Mouse (Mus musculus): Measurements from ENCODE around the gene Trmt10b. TPM values are rescaled to one million over a fixed set of nuclear protein-coding genes. Genes with fewer than 3 reads are reported as not detected.

Trmt10b gene
- 13.3 and 14.0 TPM in 2 replicates for polyA plus RNA-seq (2014; fragmentation: Nextera tagmentation; extraction: Ambion mirVana)

DNA sequence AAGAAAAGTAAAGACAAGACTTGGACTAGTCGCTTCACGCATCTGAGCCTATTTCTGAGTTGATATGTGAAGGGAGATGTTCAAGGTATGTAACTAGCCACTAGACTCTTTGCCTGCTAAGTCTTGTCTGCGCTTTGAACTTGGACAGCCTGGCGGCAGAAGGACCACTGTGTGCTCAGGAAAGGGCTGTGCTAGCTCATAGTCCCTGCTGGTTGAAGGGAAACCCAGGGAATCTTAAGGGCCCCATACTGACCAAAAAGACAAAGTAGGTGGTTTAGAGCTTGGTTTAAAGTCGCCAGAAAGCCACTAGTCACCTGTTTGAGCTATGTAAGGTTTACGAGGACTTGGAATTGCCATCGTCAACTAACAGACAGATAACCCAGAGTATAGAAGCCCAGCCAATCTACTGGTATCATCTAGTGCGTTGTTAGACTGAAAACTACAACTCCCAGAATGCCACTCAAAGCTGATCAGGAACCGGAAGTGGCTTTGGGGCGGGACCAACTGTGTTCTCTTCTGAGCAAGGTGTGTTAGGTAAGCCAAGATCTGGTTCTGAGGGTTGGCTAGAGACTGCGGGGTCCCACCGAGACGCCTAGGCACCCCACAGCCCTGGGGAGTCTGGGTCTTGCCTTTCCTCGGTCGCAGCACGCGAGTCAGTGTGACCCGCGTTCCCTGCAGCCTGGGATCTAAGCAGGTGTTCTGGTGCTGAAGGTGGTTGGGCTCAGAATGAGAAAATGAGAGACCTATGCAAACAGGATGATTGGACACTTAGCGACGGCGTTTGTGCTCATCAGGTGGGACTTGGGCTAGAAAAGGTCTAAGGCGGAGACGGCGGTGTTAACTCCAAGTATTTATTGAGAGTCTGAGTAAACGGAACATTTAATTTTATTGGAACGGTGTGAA, at the start of gene Trmt10b:
Trmt10b (plus strand) TSS at position 466 of the 903 bp plus-strand sequence.
- 0 out of 2 replicates have a peak, but pooled peaks have one; percentile 67 for ATAC-seq (replicated peaks; ENCODE audit: insufficient number of reproducible peaks, low FRiP score, low TSS enrichment)
- H3K4me1 ChIP-seq (ENCODE audit: control insufficient read depth, insufficient read depth, low read length) = no peaks in the 10 kb centered on the region; the same call in none of the 2 replicates
- peak within 1 kb of the TSS; percentile 77 for H3K4me2 ChIP-seq
- no peak within 1 kb of the TSS for H3K27ac ChIP-seq (ENCODE audit: low read depth, low read length)
- WGBS (ENCODE audit: insufficient replicate concordance) = 21% methylated on average over 27 of the region's 27 CpGs
- peak within 1 kb of the TSS; percentile 80 for H3K9ac ChIP-seq (ENCODE audit: low read depth, low read length)
- H3K9me3 ChIP-seq (replicated peaks; ENCODE audit: control insufficient read depth, low read length) = no peaks in the 10 kb centered on the region
- no peaks in the 10 kb centered on the region for H3K27me3 ChIP-seq (ENCODE audit: control insufficient read depth, insufficient read depth, low read length)
- H3K4me3 ChIP-seq (ENCODE audit: low read depth, low read length) = peak within 1 kb of the TSS; percentile 89
- H3K36me3 ChIP-seq (ENCODE audit: control insufficient read depth, insufficient read depth, low read length) = no peaks in the 10 kb centered on the region

DNA sequence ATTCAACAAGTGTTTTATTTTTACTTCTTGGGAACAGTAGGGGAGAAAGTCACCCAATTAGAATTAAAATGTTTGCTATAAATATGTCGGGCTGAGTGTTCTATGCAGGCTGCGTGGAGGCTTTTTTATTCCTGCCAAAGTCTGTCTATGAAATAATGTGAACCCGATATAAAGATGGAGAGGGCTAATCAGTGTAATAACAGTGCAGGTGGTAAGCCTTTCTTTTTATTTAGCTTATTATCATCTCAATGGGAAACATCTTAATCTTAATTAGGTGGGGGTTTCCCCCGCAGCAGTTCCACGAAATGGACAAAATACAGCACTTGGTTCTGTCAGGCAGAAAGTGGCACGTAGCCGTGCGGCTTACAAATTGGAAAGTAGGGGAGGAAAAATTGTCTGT, 45.7 kb upstream of the Trmt10b start:
- Histone ChIP-seq H3K36me3 (ENCODE audit: control insufficient read depth, insufficient read depth, low read length) (0 out of 2 replicates have a peak, but pooled peaks cover 2% of the 10 kb centered on the region), H3K9me3 (replicated peaks; ENCODE audit: control insufficient read depth, low read length) (no peaks in the 10 kb centered on the region), H3K9ac (ENCODE audit: low read depth, low read length) (no peak overlapping the region), H3K4me3 (ENCODE audit: low read depth, low read length) (no peak overlapping the region), H3K27me3 (ENCODE audit: control insufficient read depth, insufficient read depth, low read length) (no peaks in the 10 kb centered on the region), H3K4me1 (ENCODE audit: control insufficient read depth, insufficient read depth, low read length) (peaks cover 17% of the 10 kb centered on the region), H3K4me2 (no peak overlapping the region), H3K27ac (ENCODE audit: low read depth, low read length) (no peak overlapping the region)
- ATAC-seq (replicated peaks; ENCODE audit: insufficient number of reproducible peaks, low FRiP score, low TSS enrichment) = no peak
- 86% methylated on average over 8 of the region's 8 CpGs for WGBS (ENCODE audit: insufficient replicate concordance)

DNA sequence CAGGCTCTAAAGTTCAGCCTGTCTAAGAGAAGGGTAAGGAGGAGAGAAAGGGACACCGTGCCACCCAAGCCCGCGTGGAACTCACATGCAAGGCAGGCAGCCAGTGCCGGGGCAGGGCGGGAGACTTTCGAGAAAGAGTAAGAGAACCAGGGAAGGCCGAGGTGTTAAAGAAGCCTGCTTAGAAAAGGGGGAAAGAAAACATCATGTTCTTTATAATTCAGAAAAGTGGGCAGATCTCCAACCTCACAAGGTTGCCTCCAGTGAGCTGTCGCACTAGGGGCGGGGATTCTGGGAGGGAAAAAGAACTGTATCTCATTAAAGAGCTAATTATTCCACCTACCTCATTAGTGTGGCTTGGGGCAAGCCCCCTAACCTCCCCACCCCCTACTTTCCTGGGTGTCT, 44.1 kb upstream of the Trmt10b start:
- Histone ChIP-seq H3K4me1 (ENCODE audit: control insufficient read depth, insufficient read depth, low read length) (peaks cover 17% of the 10 kb centered on the region), H3K9ac (ENCODE audit: low read depth, low read length) (no peak overlapping the region), H3K4me2 (no peak overlapping the region), H3K27me3 (ENCODE audit: control insufficient read depth, insufficient read depth, low read length) (no peaks in the 10 kb centered on the region), H3K27ac (ENCODE audit: low read depth, low read length) (no peak overlapping the region), H3K9me3 (replicated peaks; ENCODE audit: control insufficient read depth, low read length) (no peaks in the 10 kb centered on the region), H3K4me3 (ENCODE audit: low read depth, low read length) (no peak overlapping the region), H3K36me3 (ENCODE audit: control insufficient read depth, insufficient read depth, low read length) (no peaks in the 10 kb centered on the region)
- WGBS (ENCODE audit: insufficient replicate concordance) = 61% methylated on average over 9 of the region's 9 CpGs
- no peak for ATAC-seq (replicated peaks; ENCODE audit: insufficient number of reproducible peaks, low FRiP score, low TSS enrichment)

DNA sequence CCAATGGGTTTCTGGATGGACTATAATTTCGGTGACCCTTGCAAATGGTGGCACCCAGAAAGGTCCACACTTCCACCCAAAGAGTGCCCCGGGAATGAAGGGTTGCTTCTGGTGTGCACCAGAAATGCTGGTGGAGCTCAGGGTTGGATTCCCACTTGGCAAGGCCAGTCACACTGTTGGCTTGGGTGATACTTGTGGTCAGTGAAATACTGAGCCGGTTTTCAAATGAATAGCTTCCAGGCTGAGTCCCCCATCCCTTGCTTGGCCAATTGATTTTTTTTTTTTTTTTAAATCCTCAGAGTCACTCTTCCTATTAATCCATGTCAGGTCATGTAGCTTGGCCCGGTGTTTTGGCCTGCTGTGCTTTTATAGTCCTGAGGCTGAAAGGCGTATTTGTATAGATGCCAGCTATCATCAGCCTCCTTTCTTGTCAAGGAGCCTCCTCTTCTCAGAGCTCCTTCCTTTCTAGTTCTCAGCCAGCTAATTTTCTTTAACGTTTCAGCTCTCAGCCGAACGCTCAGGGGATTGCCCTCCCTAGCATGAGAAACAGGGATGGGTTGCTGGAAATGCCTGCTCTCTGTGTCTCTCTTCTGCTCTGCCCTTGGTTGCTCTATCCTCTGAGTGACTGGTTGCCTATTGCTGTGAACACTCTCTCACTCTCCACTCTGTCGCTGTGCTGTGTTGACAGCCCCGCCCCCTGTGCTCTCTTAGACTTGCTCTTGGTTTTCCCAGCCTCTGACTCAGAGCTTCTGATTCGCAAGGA, 42.9 kb upstream of the Trmt10b start:
- no peaks in the 10 kb centered on the region for H3K27me3 ChIP-seq (ENCODE audit: control insufficient read depth, insufficient read depth, low read length)
- WGBS (ENCODE audit: insufficient replicate concordance) = 40% methylated on average over 11 of the region's 11 CpGs
- peaks cover 21% of the 10 kb centered on the region for H3K4me1 ChIP-seq (ENCODE audit: control insufficient read depth, insufficient read depth, low read length)
- H3K27ac ChIP-seq (ENCODE audit: low read depth, low read length) = peak overlapping the region; percentile 58; the same call in 1 of the 2 replicates
- H3K9me3 ChIP-seq (replicated peaks; ENCODE audit: control insufficient read depth, low read length) = no peaks in the 10 kb centered on the region
- no peak overlapping the region for H3K9ac ChIP-seq (ENCODE audit: low read depth, low read length)
- peak; percentile 67; the same call in 1 of the 2 replicates for ATAC-seq (replicated peaks; ENCODE audit: insufficient number of reproducible peaks, low FRiP score, low TSS enrichment)
- H3K36me3 ChIP-seq (ENCODE audit: control insufficient read depth, insufficient read depth, low read length) = no peaks in the 10 kb centered on the region
- no peak overlapping the region for H3K4me2 ChIP-seq
- H3K4me3 ChIP-seq (ENCODE audit: low read depth, low read length) = no peak overlapping the region

DNA sequence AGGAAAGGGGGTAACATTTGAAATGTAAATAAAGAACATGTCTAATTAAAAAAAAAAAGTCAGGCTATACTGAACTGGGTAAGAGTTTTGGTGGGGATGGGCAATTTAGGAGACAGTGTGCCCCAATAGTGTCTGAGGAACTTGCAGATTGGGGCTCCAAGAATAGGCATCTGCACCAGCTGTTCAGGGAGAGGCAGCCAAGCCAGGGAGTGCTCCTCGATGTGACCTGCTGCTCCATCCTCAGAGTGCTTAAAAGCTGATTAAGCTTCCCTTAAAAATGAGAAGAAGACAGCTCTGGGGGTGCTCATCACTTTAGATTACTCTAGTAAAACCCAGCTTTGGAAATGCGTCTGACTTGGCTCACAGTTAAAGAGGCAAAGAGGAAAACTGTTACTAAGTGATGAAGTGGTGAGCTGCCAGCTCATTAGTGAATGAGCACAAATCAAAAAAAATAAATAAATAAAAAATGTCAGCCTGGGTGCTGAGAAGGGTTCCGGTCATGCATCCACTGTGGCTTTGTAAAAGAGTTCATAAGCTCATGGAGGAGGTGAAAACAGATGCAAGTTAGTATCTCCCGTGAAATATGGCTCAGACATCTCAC, 37.6 kb upstream of the Trmt10b start:
- Histone ChIP-seq H3K4me1 (ENCODE audit: control insufficient read depth, insufficient read depth, low read length) (peaks cover 13% of the 10 kb centered on the region), H3K9ac (ENCODE audit: low read depth, low read length) (no peak overlapping the region), H3K9me3 (replicated peaks; ENCODE audit: control insufficient read depth, low read length) (no peaks in the 10 kb centered on the region), H3K27me3 (ENCODE audit: control insufficient read depth, insufficient read depth, low read length) (no peaks in the 10 kb centered on the region), H3K27ac (ENCODE audit: low read depth, low read length) (no peak overlapping the region), H3K36me3 (ENCODE audit: control insufficient read depth, insufficient read depth, low read length) (no peaks in the 10 kb centered on the region), H3K4me2 (no peak overlapping the region), H3K4me3 (ENCODE audit: low read depth, low read length) (no peak overlapping the region)
- WGBS (ENCODE audit: insufficient replicate concordance) = 45% methylated on average over 4 of the region's 4 CpGs
- no peak for ATAC-seq (replicated peaks; ENCODE audit: insufficient number of reproducible peaks, low FRiP score, low TSS enrichment)

DNA sequence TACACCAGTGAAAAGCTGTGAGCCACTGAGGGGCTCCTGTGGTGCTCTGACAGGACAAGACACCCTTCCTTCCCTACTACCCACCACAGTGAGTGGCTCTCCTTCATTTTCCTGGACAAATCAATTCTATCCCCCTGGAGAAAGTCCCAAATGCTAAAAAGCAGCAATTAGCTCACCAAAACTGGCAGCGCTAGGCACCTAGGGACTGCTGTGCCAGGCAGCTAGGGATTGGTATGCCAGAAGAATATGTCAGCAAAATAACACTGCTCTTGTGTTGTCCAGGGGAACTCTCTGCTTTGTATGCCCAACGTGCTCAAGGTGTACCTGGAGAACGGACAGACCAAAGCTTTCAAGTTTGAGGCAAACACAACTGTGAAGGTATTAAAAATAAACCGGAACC, 35.4 kb upstream of the Trmt10b start:
- H3K4me3 ChIP-seq (ENCODE audit: low read depth, low read length) = no peak overlapping the region
- H3K9me3 ChIP-seq (replicated peaks; ENCODE audit: control insufficient read depth, low read length) = no peaks in the 10 kb centered on the region
- WGBS (ENCODE audit: insufficient replicate concordance) = 86% methylated on average over 4 of the region's 4 CpGs
- H3K36me3 ChIP-seq (ENCODE audit: control insufficient read depth, insufficient read depth, low read length) = no peaks in the 10 kb centered on the region
- H3K4me2 ChIP-seq = no peak overlapping the region
- no peaks in the 10 kb centered on the region for H3K27me3 ChIP-seq (ENCODE audit: control insufficient read depth, insufficient read depth, low read length)
- H3K27ac ChIP-seq (ENCODE audit: low read depth, low read length) = no peak overlapping the region
- no peak for ATAC-seq (replicated peaks; ENCODE audit: insufficient number of reproducible peaks, low FRiP score, low TSS enrichment)
- H3K4me1 ChIP-seq (ENCODE audit: control insufficient read depth, insufficient read depth, low read length) = peaks cover 6% of the 10 kb centered on the region; the same call in 1 of the 2 replicates
- H3K9ac ChIP-seq (ENCODE audit: low read depth, low read length) = no peak overlapping the region

DNA sequence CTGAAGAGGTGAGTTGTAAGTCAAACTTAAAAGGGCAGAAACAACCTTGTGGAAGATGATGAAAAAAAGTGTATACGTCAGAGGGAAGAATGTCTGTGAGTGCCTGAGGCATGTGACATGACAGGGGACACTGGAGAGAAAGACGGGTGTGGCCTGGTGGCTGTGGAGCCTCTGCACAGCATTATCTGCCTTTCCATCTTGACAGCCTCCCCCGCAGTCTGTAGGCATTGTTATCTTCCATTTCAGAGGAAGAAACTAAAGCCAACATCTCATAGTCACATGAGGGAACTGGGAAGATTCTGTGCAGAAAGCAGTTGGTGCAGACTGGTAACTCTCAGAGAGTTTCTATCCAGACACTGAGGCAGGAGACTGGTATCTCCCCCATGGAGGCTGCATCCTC, 29.0 kb upstream of the Trmt10b start:
- WGBS (ENCODE audit: insufficient replicate concordance) = 35% methylated on average over 3 of the region's 3 CpGs
- ATAC-seq (replicated peaks; ENCODE audit: insufficient number of reproducible peaks, low FRiP score, low TSS enrichment) = no peak

DNA sequence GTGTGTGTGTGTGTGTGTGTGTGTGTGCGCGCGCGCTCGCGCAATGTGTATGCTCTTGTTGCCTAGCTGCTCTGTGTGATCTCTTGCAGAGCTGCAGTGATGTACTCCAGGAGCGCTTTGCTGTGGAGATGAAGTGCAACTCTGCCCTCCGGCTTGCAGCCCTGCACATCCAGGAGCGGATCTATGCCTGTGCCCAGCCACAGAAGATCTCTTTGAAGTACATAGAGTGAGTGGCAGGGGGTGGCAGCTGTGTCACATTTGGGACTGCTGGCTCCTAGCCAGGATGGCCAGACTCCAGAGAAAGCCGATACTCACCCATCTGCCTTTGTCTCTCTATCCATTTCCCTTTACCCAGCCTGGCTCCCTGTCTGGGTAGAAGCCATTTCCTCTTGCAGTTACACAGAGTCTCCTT, 25.9 kb upstream of the Trmt10b start:
- Histone ChIP-seq H3K9me3 (replicated peaks; ENCODE audit: control insufficient read depth, low read length) (no peaks in the 10 kb centered on the region), H3K4me3 (ENCODE audit: low read depth, low read length) (no peak overlapping the region), H3K4me1 (ENCODE audit: control insufficient read depth, insufficient read depth, low read length) (0 out of 2 replicates have a peak, but pooled peaks cover 5% of the 10 kb centered on the region), H3K4me2 (no peak overlapping the region), H3K27me3 (ENCODE audit: control insufficient read depth, insufficient read depth, low read length) (no peaks in the 10 kb centered on the region), H3K9ac (ENCODE audit: low read depth, low read length) (no peak overlapping the region), H3K36me3 (ENCODE audit: control insufficient read depth, insufficient read depth, low read length) (no peaks in the 10 kb centered on the region), H3K27ac (ENCODE audit: low read depth, low read length) (0 out of 2 replicates have a peak overlapping the region, but pooled peaks have one; percentile 4)
- WGBS (ENCODE audit: insufficient replicate concordance) = 70% methylated on average over 10 of the region's 10 CpGs
- 0 out of 2 replicates have a peak, but pooled peaks have one; percentile 57 for ATAC-seq (replicated peaks; ENCODE audit: insufficient number of reproducible peaks, low FRiP score, low TSS enrichment)

More for the DNA sequence above, 29.0 kb upstream of the Trmt10b start:
- no peaks in the 10 kb centered on the region for H3K27me3 ChIP-seq (ENCODE audit: control insufficient read depth, insufficient read depth, low read length)
- H3K4me1 ChIP-seq (ENCODE audit: control insufficient read depth, insufficient read depth, low read length) = peaks cover 7% of the 10 kb centered on the region; the same call in 1 of the 2 replicates
- no peaks in the 10 kb centered on the region for H3K36me3 ChIP-seq (ENCODE audit: control insufficient read depth, insufficient read depth, low read length)
- no peaks in the 10 kb centered on the region for H3K9me3 ChIP-seq (replicated peaks; ENCODE audit: control insufficient read depth, low read length)
- H3K4me3 ChIP-seq (ENCODE audit: low read depth, low read length) = no peak overlapping the region
- H3K9ac ChIP-seq (ENCODE audit: low read depth, low read length) = no peak overlapping the region
- H3K27ac ChIP-seq (ENCODE audit: low read depth, low read length) = no peak overlapping the region
- H3K4me2 ChIP-seq = no peak overlapping the region
